Mouse (Mus musculus): Measurements from ENCODE around the gene Rpl10-ps3. TPM values are rescaled to one million over a fixed set of nuclear protein-coding genes. Genes with fewer than 3 reads are reported as not detected.

Gene Rpl10-ps3
- polyA plus RNA-seq, 1 experiment from 2014 or later, result 77.9 TPM

Other genes starting within 250 kb of the Rpl10-ps3 start
- gene Plet1, start 149.6 kb upstream of the Rpl10-ps3 start, polyA plus RNA-seq (2015; fragmentation: Nextera tagmentation; extraction: Ambion mirVana), result 0.53 and 0.75 TPM in 2 replicates
- gene Pts, start 183.8 kb upstream of the Rpl10-ps3 start, polyA plus RNA-seq (2015; fragmentation: Nextera tagmentation; extraction: Ambion mirVana), result 114 and 124 TPM in 2 replicates
- gene Il18, start 209.9 kb upstream of the Rpl10-ps3 start, polyA plus RNA-seq (2015; fragmentation: Nextera tagmentation; extraction: Ambion mirVana), result 21.0 and 26.0 TPM in 2 replicates
- gene Bco2, start 210.2 kb upstream of the Rpl10-ps3 start, polyA plus RNA-seq (2015; fragmentation: Nextera tagmentation; extraction: Ambion mirVana), result 0.44 and 0.60 TPM in 2 replicates
- gene Tex12, start 216.4 kb upstream of the Rpl10-ps3 start, polyA plus RNA-seq (2015; fragmentation: Nextera tagmentation; extraction: Ambion mirVana), result 0.24 and 0.28 TPM in 2 replicates

Data from midbrain, embryonic 16.5 days (tissue).